Mouse (Mus musculus) spleen, embryonic (tissue): ENCODE results near the gene Gm3854.

Experiments used
- CTCF ChIA-PET: fragments of 350-600 bp; sonication (Branson Sonifier 250); formaldehyde crosslinking; loops from one replicate; lab custom pipeline; 2022; lab: Charles Lee

Gm3854 gene

GRCm38 (mm10) chr7:6384011-6384410, 40.5 kb downstream of the Gm3854 start:
- CTCF ChIA-PET: no interaction called here

- CTCF ChIA-PET: no interaction called here
These were observed 43.4 kb downstream of the Gm3854 start for GRCm38 (mm10) chr7:6386995-6387394.

- CTCF ChIA-PET: no interaction called here
These were observed 45.4 kb downstream of the Gm3854 start for GRCm38 (mm10) chr7:6388971-6389370.

GRCm38 (mm10) chr7:6389449-6389848, 45.9 kb downstream of the Gm3854 start:
- CTCF ChIA-PET: no interaction called here

GRCm38 (mm10) chr7:6397996-6398975, 54.7 kb downstream of the Gm3854 start, which contains the start of gene Smim17:
Gene Smim17 (plus strand): TSS chr7:6398715.
- CTCF ChIA-PET: no interaction called here
